Mouse (Mus musculus) frontal cortex, postnatal 14 days (tissue): Measurements from ENCODE around the gene Wdr74.

Experiments used
- DNase-seq, 2 experiments: peaks; one replicate each; pipeline ENCODE4 v3.0.0; 2022; ENCODE audit warnings: low spot score in 2 of 2

Wdr74 gene

GRCm38 (mm10) chr19:8735389-8736159, at the start of gene Wdr74:
Gene Wdr74, plus strand, starts transcription at chr19:8735827.
- peak; percentile 85 to 86 for DNase-seq

DNA sequence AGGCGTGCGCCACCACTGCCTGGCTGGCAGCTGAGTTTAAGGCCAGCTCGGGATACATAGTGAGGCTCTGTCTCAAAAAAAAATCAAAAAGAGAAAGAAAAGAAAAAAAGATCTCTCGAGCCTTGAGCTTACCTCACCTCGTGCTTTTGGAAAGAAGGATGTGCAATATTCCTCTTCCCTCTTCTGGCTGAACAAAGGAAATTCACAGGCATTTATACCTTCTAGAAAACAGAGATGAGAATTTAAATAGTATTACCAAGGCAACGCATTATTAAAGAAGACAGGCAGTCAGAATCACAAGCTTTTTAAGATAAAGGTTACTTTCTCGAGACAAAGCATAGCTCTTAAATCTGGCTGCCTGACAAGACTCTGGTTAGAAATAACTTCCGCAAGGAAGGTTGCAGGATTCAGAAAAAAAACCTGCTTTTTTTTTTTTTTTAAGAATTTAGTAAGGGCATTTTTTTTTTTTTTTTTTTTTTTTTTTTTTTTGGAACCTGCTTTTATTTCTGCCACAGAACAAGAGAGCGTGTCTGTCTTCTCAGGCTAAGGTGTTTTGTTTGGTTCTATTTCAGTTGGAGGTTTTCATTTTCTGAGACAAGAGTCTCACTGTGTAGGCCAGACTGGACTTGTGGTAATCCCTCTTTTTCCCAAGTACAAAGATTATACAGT, 43.6 kb upstream of the Wdr74 start:
- DNase-seq: no peak

- DNase-seq: no peak
These were observed 42.9 kb upstream of the Wdr74 start for GRCm38 (mm10) chr19:8692740-8693139.

- no peak for DNase-seq
These were observed 40.3 kb upstream of the Wdr74 start for GRCm38 (mm10) chr19:8695330-8695729.

DNA sequence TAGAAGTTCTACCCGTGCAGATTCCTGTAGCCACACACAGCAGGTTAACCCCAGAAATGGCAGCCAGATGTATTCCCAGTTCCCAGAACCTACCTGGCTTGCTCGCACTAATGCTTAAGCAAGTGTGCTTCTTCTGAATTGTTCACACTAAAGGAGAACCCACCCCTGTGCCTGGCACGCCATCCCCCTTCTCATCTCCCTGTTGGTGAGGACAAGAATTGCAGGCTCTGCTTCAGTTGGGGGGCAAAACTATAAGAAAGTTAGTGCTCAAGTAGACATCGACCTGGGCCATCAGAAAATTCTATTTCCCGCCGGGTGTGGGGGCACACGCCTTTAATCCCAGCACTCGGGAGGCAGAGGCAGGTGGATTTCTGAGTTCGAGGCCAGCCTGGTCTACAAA, 36.0 kb upstream of the Wdr74 start:
- DNase-seq: no peak

GRCm38 (mm10) chr19:8702458-8702857, 33.2 kb upstream of the Wdr74 start:
- no peak for DNase-seq

DNA sequence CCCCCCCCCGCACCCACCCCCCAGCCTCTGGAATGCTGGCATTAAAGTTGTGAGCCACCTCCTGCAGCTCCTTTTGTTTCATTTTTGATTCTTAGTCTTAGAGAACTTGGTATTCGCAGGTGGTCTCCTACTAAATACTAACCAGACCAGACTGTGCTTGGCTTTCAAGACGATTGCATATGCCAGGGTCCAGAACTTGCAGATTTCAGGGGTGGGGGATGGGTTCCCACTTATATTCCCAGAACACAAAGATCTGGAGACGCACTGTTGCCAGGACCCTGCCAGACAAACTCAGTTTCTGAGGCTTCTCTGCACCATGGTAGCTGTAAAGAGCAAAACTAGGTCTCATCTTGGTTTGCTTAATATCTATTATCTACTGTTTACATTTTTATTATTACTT, 32.1 kb upstream of the Wdr74 start:
- no peak for DNase-seq

GRCm38 (mm10) chr19:8705026-8705708, 30.5 kb upstream of the Wdr74 start:
- no peak for DNase-seq

DNA sequence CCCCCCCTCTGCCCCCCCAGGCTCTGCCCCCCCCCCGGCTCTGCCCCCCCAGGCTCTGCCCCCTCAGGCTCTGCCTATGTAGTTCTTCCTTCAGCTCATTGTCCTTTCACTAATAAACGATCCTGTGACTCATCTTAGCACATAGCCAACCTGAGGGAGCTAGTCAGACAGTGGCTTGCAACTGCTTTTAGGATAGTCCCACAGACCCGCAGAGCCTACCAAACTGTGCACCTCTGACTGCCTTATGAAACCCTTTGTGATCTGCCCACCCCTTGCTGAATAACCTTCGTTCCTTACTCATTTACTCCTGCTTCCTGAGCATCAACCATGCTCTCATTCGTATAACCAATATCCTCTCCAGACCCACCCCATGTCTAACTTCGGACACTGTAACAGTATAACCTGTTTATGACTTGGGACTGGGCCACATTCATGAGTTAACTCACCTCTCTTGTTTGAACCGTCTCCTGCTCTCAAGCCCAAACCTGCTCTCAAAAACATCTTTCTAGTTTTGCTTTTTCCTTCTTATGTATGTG, 29.4 kb upstream of the Wdr74 start:
- no peak for DNase-seq

DNA sequence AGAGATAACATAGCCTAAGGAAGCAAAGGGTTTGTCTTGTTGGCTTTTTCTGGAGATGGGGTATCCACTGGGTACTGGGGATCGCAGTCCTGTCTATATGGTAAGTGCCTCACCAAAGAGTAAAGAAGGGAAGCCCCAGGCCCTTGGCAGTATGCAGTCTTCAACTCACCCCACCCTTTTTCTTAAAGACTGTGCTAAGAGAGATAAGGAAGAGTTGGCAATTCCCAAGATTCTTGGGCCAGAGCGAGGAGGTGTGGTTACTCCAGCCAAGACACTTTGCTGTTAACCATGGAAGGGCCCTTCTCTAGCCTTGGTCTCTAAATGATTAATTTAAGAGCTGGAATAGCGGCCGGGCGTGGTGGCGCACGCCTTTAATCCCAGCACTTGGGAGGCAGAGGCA, 28.7 kb upstream of the Wdr74 start:
- DNase-seq: no peak

DNA sequence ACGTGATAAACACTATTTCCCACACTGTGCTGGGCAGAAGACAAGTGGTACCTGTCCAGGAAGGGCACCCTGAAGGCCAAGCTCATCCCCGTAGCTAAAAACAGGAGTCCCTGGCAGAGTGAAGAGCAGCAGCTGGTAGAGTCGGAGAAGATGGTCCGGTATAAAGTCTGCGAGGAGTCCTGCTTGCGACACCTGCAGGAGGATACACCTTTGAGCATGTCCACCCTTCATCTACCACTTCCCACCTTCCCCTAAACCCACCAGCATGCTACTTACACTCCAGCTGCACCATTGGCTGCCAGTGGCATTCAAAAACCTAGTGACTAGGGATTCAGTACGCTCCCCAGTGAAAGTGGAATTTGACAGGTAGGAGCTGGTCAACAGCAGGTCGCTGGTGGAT, 26.7 kb upstream of the Wdr74 start:
- no peak for DNase-seq

DNA sequence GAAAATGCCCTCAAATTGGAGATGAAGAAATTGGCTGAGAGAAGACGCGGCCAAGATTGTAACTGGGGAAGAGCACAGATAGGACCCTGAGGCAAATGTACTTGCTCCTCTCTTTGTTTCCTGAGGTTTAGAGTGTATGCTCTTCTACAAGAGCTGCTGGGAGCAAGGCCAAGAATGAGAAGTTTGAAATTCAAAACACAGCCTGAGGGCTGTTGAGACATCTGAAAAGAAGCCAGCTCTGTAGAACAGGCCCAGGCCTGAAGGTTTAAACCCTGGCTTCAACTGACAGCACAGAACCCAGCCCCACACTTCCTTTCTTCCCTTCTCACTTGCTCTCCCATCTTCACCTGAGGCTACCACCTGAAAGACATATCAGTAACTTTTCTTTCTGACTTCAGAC, 25.6 kb upstream of the Wdr74 start:
- no peak for DNase-seq

DNA sequence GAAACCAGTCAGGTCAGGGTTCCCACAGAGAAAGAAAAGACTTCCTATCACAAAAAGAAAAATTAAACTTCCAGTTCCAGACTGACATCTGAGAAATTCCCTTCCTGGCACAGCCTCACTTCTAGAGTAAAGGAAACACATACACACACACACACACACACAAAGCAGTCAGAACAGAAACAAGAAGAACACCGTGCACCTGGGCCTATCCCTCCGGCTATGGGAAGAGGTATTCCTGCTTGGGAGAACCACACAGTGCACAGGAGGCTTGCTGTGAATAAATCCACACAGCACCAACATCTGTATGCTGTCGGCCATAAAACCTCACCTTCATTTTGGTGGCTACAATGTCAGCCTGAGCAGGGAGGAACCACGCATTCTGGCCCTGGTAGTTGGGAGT, 24.1 kb upstream of the Wdr74 start:
- DNase-seq: no peak

GRCm38 (mm10) chr19:8711949-8712869, 23.4 kb upstream of the Wdr74 start:
- DNase-seq: no peak

- DNase-seq: peak; percentile 62 to 68
These were observed 22.7 kb upstream of the Wdr74 start for GRCm38 (mm10) chr19:8712870-8713305.

DNA sequence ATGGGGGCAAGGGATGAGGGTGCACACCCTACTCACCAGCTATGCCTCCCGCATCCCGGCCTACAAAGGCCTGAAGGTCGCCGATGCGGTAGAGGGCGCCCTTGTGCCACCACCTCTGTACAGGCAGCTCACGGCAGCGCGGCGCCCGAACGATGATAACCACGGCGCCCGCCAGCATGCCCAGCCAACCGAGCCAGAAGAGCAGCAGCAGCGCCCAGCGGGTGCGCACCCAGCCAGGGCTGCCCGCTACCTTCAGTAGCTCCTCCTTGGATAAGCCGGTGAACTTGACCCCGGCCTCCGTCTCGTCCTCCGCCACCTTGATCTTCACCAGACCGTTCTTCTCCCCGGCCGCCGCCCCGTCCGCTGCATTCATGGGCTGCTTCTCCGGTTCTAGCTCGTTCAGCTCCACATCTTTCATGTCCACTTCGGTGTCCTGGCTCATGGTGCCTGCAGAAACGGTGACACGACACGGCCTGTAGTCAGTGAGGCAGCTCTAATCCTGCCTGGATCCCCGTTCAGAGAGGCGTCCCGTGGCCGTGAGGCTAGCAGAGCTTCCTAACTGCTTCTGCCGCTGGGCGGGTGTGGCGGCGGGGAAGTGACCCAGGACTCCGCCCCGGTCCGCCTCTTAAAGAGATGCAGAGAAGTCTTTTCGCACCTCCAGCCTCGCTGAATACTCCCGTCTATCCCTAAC, 22.2 kb upstream of the Wdr74 start:
- DNase-seq: peak; percentile 86 to 91

DNA sequence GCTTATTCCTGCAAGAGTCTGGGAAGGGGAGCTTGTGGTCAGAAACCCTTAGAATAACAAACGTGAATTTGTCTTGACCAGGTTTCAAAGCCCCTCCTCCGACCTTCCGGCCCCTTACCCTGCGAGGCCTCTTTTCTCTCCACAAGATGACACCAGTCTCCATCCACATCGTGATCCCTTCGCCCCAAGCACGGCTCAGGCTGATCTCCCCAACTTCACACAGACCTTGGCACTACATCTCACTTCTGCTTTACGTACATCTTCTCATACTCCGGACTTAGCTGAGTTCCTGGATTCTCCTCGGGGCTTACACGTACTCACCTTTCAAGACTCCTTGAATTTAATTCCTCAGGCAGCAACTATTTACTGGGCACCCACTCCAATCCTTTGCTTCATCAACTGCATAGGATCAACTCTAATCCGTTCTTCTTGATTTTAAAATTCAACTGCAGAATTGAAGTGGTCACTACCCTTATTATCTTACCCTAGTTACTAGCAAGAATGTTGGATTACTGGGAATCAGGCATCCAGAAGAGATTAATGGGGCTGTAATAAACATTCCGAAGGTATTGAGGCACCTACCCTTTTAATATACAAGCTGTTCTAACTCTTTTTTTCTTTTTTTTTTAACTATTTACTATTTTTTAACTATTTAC, 21.5 kb upstream of the Wdr74 start:
- no peak for DNase-seq

DNA sequence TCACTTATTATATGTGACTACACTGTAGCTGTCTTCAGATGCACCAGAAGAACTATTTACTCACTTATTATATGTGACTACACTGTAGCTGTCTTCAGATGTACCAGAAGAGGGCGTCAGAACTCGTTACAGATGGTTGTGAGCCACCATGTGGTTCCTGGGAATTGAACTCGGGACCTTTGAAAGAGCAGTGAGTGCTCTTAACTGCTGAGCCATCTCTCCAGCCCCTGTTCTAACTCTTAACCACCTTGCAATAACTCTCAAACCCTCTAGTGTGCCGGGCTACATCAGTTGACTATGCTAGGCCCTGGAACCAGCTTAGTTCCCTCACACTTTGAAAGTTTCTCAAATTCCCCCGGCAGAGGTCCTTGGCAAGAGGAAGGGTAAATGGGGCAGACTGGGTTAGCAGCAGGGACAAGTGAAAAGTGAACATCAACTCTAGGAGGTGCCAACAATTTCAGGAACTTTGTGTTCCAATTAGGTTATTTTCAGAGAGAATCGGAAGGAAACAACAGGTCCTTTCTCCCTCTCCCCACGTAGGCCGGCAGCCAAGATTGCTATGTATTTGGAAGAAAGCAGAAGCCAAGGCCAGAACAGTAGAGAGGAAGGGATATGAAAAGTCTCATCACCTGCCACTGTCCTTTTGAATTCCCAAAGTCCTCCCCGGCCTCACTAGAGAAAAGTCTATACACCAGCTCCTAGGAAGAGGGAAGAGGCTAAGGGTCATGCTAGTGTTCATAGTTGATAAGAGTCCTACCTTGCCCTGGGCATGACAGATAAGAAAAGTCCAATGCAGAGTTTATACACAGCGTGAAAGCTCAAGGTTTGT, 20.8 kb upstream of the Wdr74 start:
- DNase-seq: no peak
